11 mouse cellular contexts compared by ENCODE assay signal in genomic region chr12:83087555-83087954, GRCm38 (mm10).
A peak's percentile ranks its signal among the peaks of the same experiment; 100 is the strongest.
DNase-seq lines count a peak whose midpoint lies in the region; ATAC-seq and TF ChIP-seq lines count a peak whose summit lies in the region.
"Had no signal": no experiment of that assay in that cellular context is flagged by ENCODE, and none has a peak within 500 bp of the region (broad histone marks: within the 10 kb centered on the region; RNA-seq: fewer than 3 reads in every experiment).

No protein-coding gene starts in this region.

- H3K9ac ChIP-seq in liver, embryonic 12.5 days, result no peak overlapping the region
- H3K9ac ChIP-seq in intestine, embryonic 14.5 days (ENCODE audit: low read length), result no peak overlapping the region

- TF ChIP-seq POLR2A in cerebellum, adult 2 months (IDR thresholded peaks at IDR 0.05; ENCODE audit: borderline replicate concordance, insufficient read depth, low read length), result no peak

- 61% methylated on average over 7 of the region's 7 CpGs for WGBS in liver, embryonic 12.5 days (ENCODE audit: insufficient replicate concordance)
- 43% methylated on average over 7 of the region's 7 CpGs for WGBS in heart, embryonic 10.5 days
- 43% methylated on average over 7 of the region's 7 CpGs for WGBS in intestine, embryonic 14.5 days
- WGBS in cerebellum, adult 2 months, result 77% methylated on average over 7 of the region's 7 CpGs

- no peaks in the 10 kb centered on the region for H3K9me3 ChIP-seq in liver, embryonic 12.5 days (replicated peaks)
- no peaks in the 10 kb centered on the region for H3K9me3 ChIP-seq in heart, embryonic 10.5 days
- no peaks in the 10 kb centered on the region for H3K9me3 ChIP-seq in intestine, embryonic 14.5 days (ENCODE audit: control insufficient read depth, low read length)

- no peak for TF ChIP-seq CTCF in cerebellum, adult 2 months (IDR thresholded peaks at IDR 0.05; ENCODE audit: borderline replicate concordance, insufficient read depth, low read depth, low read length)

- no peaks in the 10 kb centered on the region for H3K27me3 ChIP-seq in liver, embryonic 12.5 days (replicated peaks)
- no peaks in the 10 kb centered on the region for H3K27me3 ChIP-seq in heart, embryonic 10.5 days (ENCODE audit: insufficient read depth, poor library complexity, severe bottlenecking)
- H3K27me3 ChIP-seq in intestine, embryonic 14.5 days (replicated peaks; ENCODE audit: control insufficient read depth, insufficient read depth, low read length), result no peaks in the 10 kb centered on the region
- H3K27me3 ChIP-seq in cerebellum, adult 2 months (ENCODE audit: control insufficient read depth, insufficient read depth, low read length), result no peaks in the 10 kb centered on the region

- ATAC-seq in liver, embryonic 12.5 days, result no peak
- ATAC-seq in intestine, embryonic 14.5 days (replicated peaks; ENCODE audit: low FRiP score, low TSS enrichment, low read depth), result no peak

- H3K4me2 ChIP-seq in liver, embryonic 12.5 days, result no peak overlapping the region
- H3K4me2 ChIP-seq in intestine, embryonic 14.5 days (ENCODE audit: low read length), result no peak overlapping the region

- H3K4me1 ChIP-seq in liver, embryonic 12.5 days, result peaks cover 42% of the 10 kb centered on the region
- H3K4me1 ChIP-seq in heart, embryonic 10.5 days, result peaks cover 28% of the 10 kb centered on the region
- H3K4me1 ChIP-seq in intestine, embryonic 14.5 days (replicated peaks; ENCODE audit: control insufficient read depth, insufficient read depth, low read length), result no peaks in the 10 kb centered on the region; the same call in 1 of the 2 replicates
- H3K4me1 ChIP-seq in cerebellum, adult 2 months (ENCODE audit: control insufficient read depth, insufficient read depth, low read length), result no peaks in the 10 kb centered on the region

- no peaks in the 10 kb centered on the region for H3K36me3 ChIP-seq in liver, embryonic 12.5 days
- H3K36me3 ChIP-seq in heart, embryonic 10.5 days, result no peaks in the 10 kb centered on the region
- no peaks in the 10 kb centered on the region for H3K36me3 ChIP-seq in intestine, embryonic 14.5 days (ENCODE audit: control insufficient read depth, insufficient read depth, low read length)

- DNase-seq in liver, result no peak
- DNase-seq in heart, embryonic 10.5 days (ENCODE audit: low spot score), result no peak
- DNase-seq in intestine, embryonic 14.5 days (ENCODE audit: low spot score), result no peak
- peak; percentile 48 for DNase-seq in kidney, postnatal 14 days
- DNase-seq in cerebellum, postnatal 4 days (ENCODE audit: low spot score in 2 of 2), result no peak
- DNase-seq in layer of hippocampus, adult 11-12 months (ENCODE audit: low spot score), result no peak
- no peak for DNase-seq in cerebellum, adult 2 months

- H3K27ac ChIP-seq in liver, embryonic 12.5 days, result peak overlapping the region; percentile 33; the same call in 1 of the 2 replicates
- H3K27ac ChIP-seq in heart, embryonic 10.5 days, result peak overlapping the region; percentile 69
- peak overlapping the region; percentile 28; the same call in 1 of the 2 replicates for H3K27ac ChIP-seq in intestine, embryonic 14.5 days (ENCODE audit: low read depth)
- no peak overlapping the region for H3K27ac ChIP-seq in cerebellum, adult 2 months (ENCODE audit: insufficient read depth, low read length)
- H3K27ac ChIP-seq: layer of hippocampus, adult 2 months; macrophage had no signal

- no peak overlapping the region for H3K4me3 ChIP-seq in liver, embryonic 12.5 days
- no peak overlapping the region for H3K4me3 ChIP-seq in heart, embryonic 10.5 days
- no peak overlapping the region for H3K4me3 ChIP-seq in intestine, embryonic 14.5 days (ENCODE audit: low read depth, low read length)
- H3K4me3 ChIP-seq in cerebellum, adult 2 months (replicated peaks; ENCODE audit: insufficient read depth, low read depth, low read length), result no peak overlapping the region
- H3K4me3 ChIP-seq: erythroblast, embryonic 14.5 days; layer of hippocampus, adult 2 months had no signal
